Mouse (Mus musculus): ENCODE data around the gene Tspan9. TPM values are rescaled to one million over a fixed set of nuclear protein-coding genes. Genes with fewer than 3 reads are reported as not detected.

Tspan9 gene
- polyA plus RNA-seq, 2 experiments = 12.1 to 15.5 TPM

- no peak overlapping the region for H3K9ac ChIP-seq (replicated peaks)
- no peaks in the 10 kb centered on the region for H3K4me1 ChIP-seq (replicated peaks; ENCODE audit: control insufficient read depth in 2 of 2, insufficient read depth in 2 of 2, low read length in 1 of 2)
- DNase-seq (ENCODE audit: low read depth in 3 of 3, low spot score in 3 of 3) (no peak), ATAC-seq (ENCODE audit: insufficient read depth) (no peak)
- no peaks in the 10 kb centered on the region for H3K36me3 ChIP-seq (replicated peaks; ENCODE audit: control insufficient read depth, insufficient read depth, low read depth)
- no peak overlapping the region for H3K4me3 ChIP-seq (ENCODE audit: insufficient read depth in 1 of 2, low read depth in 2 of 2, low read length in 2 of 2)
- no peak overlapping the region for H3K27ac ChIP-seq
- H3K9me3 ChIP-seq (ENCODE audit: control insufficient read depth, low read length) = no peaks in the 10 kb centered on the region
- no peaks in the 10 kb centered on the region for H3K27me3 ChIP-seq (ENCODE audit: control insufficient read depth, insufficient read depth, low read length)
- WGBS (ENCODE audit: insufficient replicate concordance) = 72% methylated on average over 12 of the region's 12 CpGs
- H3K4me2 ChIP-seq (ENCODE audit: low read depth) = no peak overlapping the region
- TF ChIP-seq CTCF (IDR thresholded peaks at IDR 0.05; ENCODE audit: low read depth) (no peak), EP300 (IDR thresholded peaks at IDR 0.05; ENCODE audit: low read depth) (no peak)
Observed at GRCm38 (mm10) chr6:128158031-128158430, 14.6 kb upstream of the Tspan9 start.

GRCm38 (mm10) chr6:128156476-128156875, 13.1 kb upstream of the Tspan9 start:
- no peak for TF ChIP-seq EP300 (IDR thresholded peaks at IDR 0.05; ENCODE audit: low read depth)
- no peak for TF ChIP-seq CTCF (IDR thresholded peaks at IDR 0.05; ENCODE audit: low read depth)
- H3K27ac ChIP-seq = no peak overlapping the region
- no peak overlapping the region for H3K9ac ChIP-seq (replicated peaks)
- H3K4me2 ChIP-seq (ENCODE audit: low read depth) = no peak overlapping the region
- H3K4me1 ChIP-seq (replicated peaks; ENCODE audit: control insufficient read depth in 2 of 2, insufficient read depth in 2 of 2, low read length in 1 of 2) = no peaks in the 10 kb centered on the region
- H3K36me3 ChIP-seq (replicated peaks; ENCODE audit: control insufficient read depth, insufficient read depth, low read depth) = no peaks in the 10 kb centered on the region
- no peak overlapping the region for H3K4me3 ChIP-seq (ENCODE audit: insufficient read depth in 1 of 2, low read depth in 2 of 2, low read length in 2 of 2)
- no peaks in the 10 kb centered on the region for H3K27me3 ChIP-seq (ENCODE audit: control insufficient read depth, insufficient read depth, low read length)
- DNase-seq (ENCODE audit: low read depth in 3 of 3, low spot score in 3 of 3) (no peak), ATAC-seq (ENCODE audit: insufficient read depth) (no peak)
- whole genome bisulfite sequencing (ENCODE audit: insufficient replicate concordance) = 45% methylated on average over 4 of the region's 4 CpGs
- no peaks in the 10 kb centered on the region for H3K9me3 ChIP-seq (ENCODE audit: control insufficient read depth, low read length)

- no peak for TF ChIP-seq CTCF (IDR thresholded peaks at IDR 0.05; ENCODE audit: low read depth)
- no peak for TF ChIP-seq EP300 (IDR thresholded peaks at IDR 0.05; ENCODE audit: low read depth)
- no peaks in the 10 kb centered on the region for H3K4me1 ChIP-seq (replicated peaks; ENCODE audit: control insufficient read depth in 2 of 2, insufficient read depth in 2 of 2, low read length in 1 of 2)
- H3K9me3 ChIP-seq (ENCODE audit: control insufficient read depth, low read length) = no peaks in the 10 kb centered on the region
- no peak overlapping the region for H3K4me3 ChIP-seq (ENCODE audit: insufficient read depth in 1 of 2, low read depth in 2 of 2, low read length in 2 of 2)
- no peaks in the 10 kb centered on the region for H3K36me3 ChIP-seq (replicated peaks; ENCODE audit: control insufficient read depth, insufficient read depth, low read depth)
- no peak for ATAC-seq (ENCODE audit: insufficient read depth)
- H3K9ac ChIP-seq (replicated peaks) = no peak overlapping the region
- no peaks in the 10 kb centered on the region for H3K27me3 ChIP-seq (ENCODE audit: control insufficient read depth, insufficient read depth, low read length)
- H3K4me2 ChIP-seq (ENCODE audit: low read depth) = no peak overlapping the region
- no peak overlapping the region for H3K27ac ChIP-seq
- WGBS (ENCODE audit: insufficient replicate concordance) = 42% methylated on average over 2 of the region's 2 CpGs
- no peak for DNase-seq (ENCODE audit: low read depth in 3 of 3, low spot score in 3 of 3)
Observed at GRCm38 (mm10) chr6:128155935-128156334, 12.5 kb upstream of the Tspan9 start.

GRCm38 (mm10) chr6:128145765-128146164, 2.4 kb upstream of the Tspan9 start:
- H3K4me3 ChIP-seq (ENCODE audit: insufficient read depth in 1 of 2, low read depth in 2 of 2, low read length in 2 of 2) = no peak overlapping the region
- WGBS (ENCODE audit: insufficient replicate concordance) = 46% methylated on average over 6 of the region's 6 CpGs
- TF ChIP-seq CTCF (IDR thresholded peaks at IDR 0.05; ENCODE audit: low read depth) (peak; percentile 63), EP300 (IDR thresholded peaks at IDR 0.05; ENCODE audit: low read depth) (no peak)
- no peaks in the 10 kb centered on the region for H3K9me3 ChIP-seq (ENCODE audit: control insufficient read depth, low read length)
- H3K27ac ChIP-seq = no peak overlapping the region
- no peaks in the 10 kb centered on the region for H3K36me3 ChIP-seq (replicated peaks; ENCODE audit: control insufficient read depth, insufficient read depth, low read depth)
- H3K27me3 ChIP-seq (ENCODE audit: control insufficient read depth, insufficient read depth, low read length) = no peaks in the 10 kb centered on the region; the same call in 1 of the 2 replicates
- H3K4me2 ChIP-seq (ENCODE audit: low read depth) = no peak overlapping the region
- H3K9ac ChIP-seq (replicated peaks) = no peak overlapping the region
- ATAC-seq (ENCODE audit: insufficient read depth) (no peak), DNase-seq (ENCODE audit: low read depth in 3 of 3, low spot score in 3 of 3) (no peak)
- no peaks in the 10 kb centered on the region for H3K4me1 ChIP-seq (replicated peaks; ENCODE audit: control insufficient read depth in 2 of 2, insufficient read depth in 2 of 2, low read length in 1 of 2)

- Histone ChIP-seq H3K4me1 (replicated peaks; ENCODE audit: control insufficient read depth in 2 of 2, insufficient read depth in 2 of 2, low read length in 1 of 2) (no peaks in the 10 kb centered on the region), H3K4me3 (ENCODE audit: insufficient read depth in 1 of 2, low read depth in 2 of 2, low read length in 2 of 2) (peak overlapping the region; percentile 56 to 57), H3K27ac (no peak overlapping the region), H3K9me3 (ENCODE audit: control insufficient read depth, low read length) (no peaks in the 10 kb centered on the region), H3K36me3 (replicated peaks; ENCODE audit: control insufficient read depth, insufficient read depth, low read depth) (no peaks in the 10 kb centered on the region), H3K4me2 (ENCODE audit: low read depth) (peak overlapping the region; percentile 58), H3K27me3 (ENCODE audit: control insufficient read depth, insufficient read depth, low read length) (no peaks in the 10 kb centered on the region; the same call in 1 of the 2 replicates), H3K9ac (replicated peaks) (0 out of 2 replicates have a peak overlapping the region, but pooled peaks have one; percentile 11)
- ATAC-seq (ENCODE audit: insufficient read depth) = 0 out of 2 replicates have a peak, but pooled peaks have one; percentile 5
- 8% methylated on average over 20 of the region's 20 CpGs for WGBS (ENCODE audit: insufficient replicate concordance)
- no peak for DNase-seq (ENCODE audit: low read depth in 3 of 3, low spot score in 3 of 3)
- TF ChIP-seq CTCF (IDR thresholded peaks at IDR 0.05; ENCODE audit: low read depth) = no peak
- TF ChIP-seq EP300 (IDR thresholded peaks at IDR 0.05; ENCODE audit: low read depth) = no peak
Observed at GRCm38 (mm10) chr6:128142369-128143278, 770 bp downstream of the Tspan9 start.
